Mouse (Mus musculus): ENCODE results near the gene Ipo11. TPM values are rescaled to one million over a fixed set of nuclear protein-coding genes. Genes with fewer than 3 reads are reported as not detected.
"Not testable (repeated sequence)": the region's sequence is repeated elsewhere in the genome, so short reads cannot be mapped to it uniquely, and the experiment has no call there.

Gene Ipo11
- total RNA-seq, 2 experiments from 2014 or later: 15.4 TPM

DNA sequence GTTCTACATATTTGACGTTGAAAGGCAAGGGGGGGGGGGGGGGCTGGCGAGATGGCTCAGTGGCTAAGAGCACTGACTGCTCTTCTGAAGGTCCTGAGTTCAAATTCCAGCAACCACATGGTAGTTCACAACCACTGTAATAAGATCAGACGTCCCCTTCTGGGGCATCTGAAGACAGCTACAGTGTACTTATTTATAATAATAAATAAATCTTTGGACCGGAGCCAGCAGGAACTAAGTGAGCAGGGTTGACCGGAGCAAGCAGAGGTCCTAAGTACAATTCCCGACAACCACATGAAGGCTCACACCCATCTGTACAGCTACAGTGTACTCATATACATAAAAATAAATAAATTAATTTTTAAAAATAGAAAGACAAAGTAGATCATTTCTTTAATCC is 31.6 kb downstream of the Ipo11 start:
- DNase-seq (ENCODE audit: low spot score): not testable (repeated sequence)

GRCm38 (mm10) chr13:106904637-106905036 is 32.1 kb downstream of the Ipo11 start:
- no peak for DNase-seq (ENCODE audit: low spot score)

GRCm38 (mm10) chr13:106894284-106894683 is 42.5 kb downstream of the Ipo11 start:
- DNase-seq (ENCODE audit: low spot score): peak; percentile 7

- no peak for DNase-seq (ENCODE audit: low spot score)
Observed at GRCm38 (mm10) chr13:106893701-106894100, 43.1 kb downstream of the Ipo11 start.

DNA sequence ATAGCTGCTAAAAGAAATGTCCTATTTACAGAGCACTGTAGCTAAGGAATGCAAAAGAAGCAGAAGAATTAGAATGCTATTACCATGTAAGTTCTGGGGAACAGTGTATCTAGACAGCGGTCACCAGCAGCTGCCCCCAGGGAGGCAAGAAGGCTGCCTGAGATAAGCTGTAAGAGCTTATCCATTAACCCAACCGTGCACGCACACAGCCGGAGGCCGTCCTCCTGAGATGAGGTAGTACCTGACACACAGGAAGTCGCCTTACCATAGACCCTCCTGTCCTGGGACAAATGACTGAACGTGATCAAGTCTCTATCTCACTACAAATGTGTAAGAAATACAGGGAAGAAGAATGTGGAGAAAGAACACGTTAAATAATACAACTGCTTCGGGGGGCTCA is 43.6 kb downstream of the Ipo11 start:
- no peak for DNase-seq (ENCODE audit: low spot score)

DNA sequence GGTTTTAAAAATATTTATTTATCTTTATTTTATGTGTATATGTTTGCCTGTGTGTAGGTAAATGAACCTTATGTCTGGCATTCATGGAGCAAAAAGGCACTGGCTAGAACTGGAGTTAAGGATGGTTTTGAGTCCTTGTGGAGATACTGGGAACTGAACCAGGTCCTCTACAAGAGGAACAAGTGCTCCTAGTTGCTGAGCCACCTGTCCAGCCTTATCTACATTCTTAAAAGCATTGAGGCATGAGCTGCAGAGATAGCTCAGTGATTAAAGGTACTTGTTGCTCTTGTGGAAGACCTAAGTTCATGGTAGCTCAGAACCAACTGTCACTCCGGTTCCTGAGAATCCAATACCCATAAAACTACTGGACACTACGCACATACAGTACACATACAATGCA is 49.4 kb downstream of the Ipo11 start:
- DNase-seq (ENCODE audit: low spot score): no peak

DNA sequence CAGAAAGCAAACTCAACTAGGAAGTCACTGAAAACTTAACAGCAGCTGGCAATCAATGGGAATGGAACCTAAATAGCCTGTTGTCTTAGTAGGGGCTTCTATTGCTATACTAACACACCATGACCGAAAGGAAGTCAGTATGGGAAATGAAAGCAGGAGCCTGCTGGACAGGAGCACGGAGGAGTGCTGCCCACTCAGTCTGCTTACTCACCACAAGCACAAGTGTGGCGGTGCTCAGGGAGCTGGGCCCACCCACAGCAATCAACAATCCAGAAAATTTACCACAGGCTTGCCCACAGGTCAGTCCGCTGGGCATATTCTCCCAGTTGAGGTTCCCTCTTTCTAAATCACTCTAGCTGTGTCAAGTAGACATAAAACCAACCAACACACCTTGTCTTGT is 52.5 kb downstream of the Ipo11 start:
- no peak for DNase-seq (ENCODE audit: low spot score)

DNA sequence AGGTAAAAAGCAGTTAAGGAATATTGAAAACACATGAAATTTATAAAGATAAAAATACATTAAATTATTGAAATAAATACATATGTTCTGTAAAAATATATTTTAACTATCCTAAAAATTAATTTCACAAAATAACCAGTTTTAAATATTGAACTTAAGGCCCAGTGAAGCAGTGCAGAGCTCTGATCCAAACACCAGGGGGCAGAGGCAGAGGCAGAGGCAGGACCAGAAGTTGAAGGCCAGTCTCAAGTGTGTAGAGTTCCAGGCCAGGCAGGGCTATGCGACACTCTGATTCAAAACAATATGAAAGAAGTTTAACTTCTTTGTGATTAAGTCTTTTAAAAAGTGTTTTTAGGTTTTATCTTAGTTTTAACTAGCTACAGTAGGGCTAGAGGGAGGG is 60.5 kb downstream of the Ipo11 start:
- DNase-seq (ENCODE audit: low spot score): no peak

- DNase-seq (ENCODE audit: low spot score): no peak
Observed at GRCm38 (mm10) chr13:106865547-106865946, 71.2 kb downstream of the Ipo11 start.

DNA sequence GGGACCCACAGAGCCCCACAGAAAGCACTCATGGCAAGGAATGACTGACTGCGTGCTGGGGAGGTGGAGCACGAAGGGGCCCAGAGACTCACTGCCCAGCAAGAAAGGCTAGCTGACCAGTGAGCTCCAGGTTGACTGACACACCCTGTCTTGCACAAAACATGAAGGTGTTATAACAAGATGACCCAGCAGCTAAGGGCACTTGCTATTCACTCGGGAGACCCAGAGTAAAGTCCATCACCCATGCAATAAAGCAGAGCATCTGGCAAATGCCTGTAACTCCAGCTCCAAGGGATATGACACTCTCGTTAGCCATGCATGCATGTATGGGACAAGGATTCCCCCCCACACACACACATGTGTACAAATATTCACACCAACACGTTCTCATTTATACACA is 78.0 kb downstream of the Ipo11 start:
- no peak for DNase-seq (ENCODE audit: low spot score)

GRCm38 (mm10) chr13:106856556-106856955 is 80.2 kb downstream of the Ipo11 start:
- DNase-seq (ENCODE audit: low spot score): no peak

GRCm38 (mm10) chr13:106847534-106847933 is 89.2 kb downstream of the Ipo11 start:
- DNase-seq (ENCODE audit: low spot score): no peak

- no peak for DNase-seq (ENCODE audit: low spot score)
Observed at GRCm38 (mm10) chr13:106844928-106845327, 91.8 kb downstream of the Ipo11 start.

DNA sequence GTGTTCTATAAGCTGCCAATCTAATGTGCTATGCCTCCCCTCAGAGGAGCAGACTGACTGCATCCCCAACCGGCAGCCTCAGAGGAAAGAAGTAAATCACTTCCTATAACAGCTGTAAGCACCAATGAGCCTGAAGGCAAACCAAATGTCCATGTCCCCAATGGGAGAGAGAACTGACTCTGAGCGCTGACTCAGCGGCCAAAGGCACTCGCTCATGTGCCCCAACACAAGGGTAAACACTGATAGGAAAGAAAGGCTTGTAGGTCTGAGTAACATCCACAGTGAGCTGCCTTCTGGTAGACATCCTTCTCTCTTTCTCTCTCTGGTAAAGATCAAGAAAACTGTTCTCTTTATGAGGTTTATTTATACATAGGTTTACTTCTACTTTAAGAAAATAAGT is 94.2 kb downstream of the Ipo11 start:
- no peak for DNase-seq (ENCODE audit: low spot score)

DNA sequence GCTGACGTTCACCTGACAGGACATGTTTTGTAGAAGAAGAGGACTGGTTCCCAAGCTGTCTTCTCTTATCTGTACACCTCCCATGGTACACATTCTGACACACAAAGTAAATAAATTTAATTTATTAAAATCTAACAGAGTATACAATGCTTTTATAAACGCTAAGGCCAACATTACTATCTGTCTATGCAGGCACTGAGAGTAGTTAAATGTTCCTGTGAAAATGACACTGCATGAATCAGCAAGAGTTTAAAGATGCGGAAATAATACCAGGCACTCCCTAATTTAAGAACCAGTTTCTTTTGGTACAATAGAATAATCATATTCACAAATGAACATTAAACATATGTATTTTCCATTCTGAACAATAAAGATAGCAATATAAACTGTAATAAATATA is 98.0 kb downstream of the Ipo11 start:
- DNase-seq (ENCODE audit: low spot score): no peak

GRCm38 (mm10) chr13:106836527-106836879 is 100.3 kb downstream of the Ipo11 start:
- no peak for DNase-seq (ENCODE audit: low spot score)

- DNase-seq (ENCODE audit: low spot score): peak; percentile 26
Observed at GRCm38 (mm10) chr13:106835844-106836526, 100.8 kb downstream of the Ipo11 start.

DNA sequence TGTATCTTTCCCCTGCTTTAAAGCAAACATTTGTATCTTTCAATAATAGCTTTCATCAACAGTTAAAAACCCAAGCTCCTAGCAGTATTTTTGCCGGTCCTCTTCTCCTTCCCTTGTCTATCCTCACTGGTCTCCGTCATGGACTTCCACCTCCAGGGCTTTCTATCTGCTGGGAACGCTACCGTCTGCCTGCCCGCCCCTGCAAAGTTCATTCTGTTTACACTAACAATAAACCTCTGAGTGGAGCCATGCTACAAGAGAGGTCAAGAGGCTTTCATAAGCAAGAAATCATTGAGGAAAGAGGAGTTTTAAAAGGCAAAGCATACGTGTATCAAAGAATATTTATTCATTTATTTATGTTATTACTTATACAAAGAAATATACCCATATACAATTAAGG is 106.7 kb downstream of the Ipo11 start:
- DNase-seq (ENCODE audit: low spot score): no peak

DNA sequence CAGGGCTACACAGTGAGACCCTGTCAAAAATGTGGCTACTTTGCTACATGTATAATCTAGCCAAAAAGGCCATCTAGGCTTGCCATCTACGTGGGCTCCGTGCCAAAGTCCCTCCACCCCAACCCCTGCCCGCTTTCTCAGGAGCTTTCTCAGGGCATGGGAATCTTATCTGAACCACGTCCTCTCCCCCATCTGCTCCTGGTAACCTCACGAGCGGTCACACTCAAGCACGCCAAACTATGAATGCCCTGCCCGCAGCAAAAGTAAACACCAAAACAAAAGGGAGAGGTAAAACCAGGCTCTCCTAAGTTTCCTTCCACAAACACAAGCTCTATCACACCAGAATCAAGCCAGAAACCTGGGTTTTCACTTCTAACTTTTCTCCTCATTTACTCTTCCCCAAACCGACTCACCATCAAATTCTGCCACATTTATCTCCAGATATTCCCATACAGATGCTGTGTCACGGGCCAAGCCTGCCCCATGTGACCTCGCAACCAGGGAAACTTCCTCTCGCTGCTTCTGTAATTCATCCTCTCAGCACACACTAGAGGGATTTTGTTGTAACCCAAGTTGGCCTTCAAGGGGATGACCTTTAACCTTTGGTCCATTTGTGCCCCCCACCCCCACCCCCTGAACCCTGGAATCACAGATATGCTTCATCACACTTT is 107.3 kb downstream of the Ipo11 start:
- DNase-seq (ENCODE audit: low spot score): no peak

DNA sequence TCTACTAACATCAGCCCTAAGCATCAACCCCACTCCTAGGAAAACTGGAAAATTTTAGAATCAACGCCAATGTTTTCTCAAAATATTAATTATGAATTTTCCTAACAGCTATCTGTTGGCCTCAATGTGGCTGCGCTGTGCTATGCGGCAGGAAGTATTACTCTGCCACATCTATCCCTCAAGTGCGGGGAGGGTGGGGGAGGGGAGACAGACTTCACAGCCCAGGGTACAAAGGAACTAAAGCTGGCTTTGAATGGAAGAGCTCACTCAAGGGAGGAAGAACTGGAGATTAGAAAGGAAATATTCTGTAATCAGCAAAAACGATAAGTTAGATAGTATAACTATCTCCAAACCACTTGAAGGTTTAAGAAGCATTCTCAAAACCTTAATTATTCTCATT is 111.1 kb downstream of the Ipo11 start:
- DNase-seq (ENCODE audit: low spot score): no peak

DNA sequence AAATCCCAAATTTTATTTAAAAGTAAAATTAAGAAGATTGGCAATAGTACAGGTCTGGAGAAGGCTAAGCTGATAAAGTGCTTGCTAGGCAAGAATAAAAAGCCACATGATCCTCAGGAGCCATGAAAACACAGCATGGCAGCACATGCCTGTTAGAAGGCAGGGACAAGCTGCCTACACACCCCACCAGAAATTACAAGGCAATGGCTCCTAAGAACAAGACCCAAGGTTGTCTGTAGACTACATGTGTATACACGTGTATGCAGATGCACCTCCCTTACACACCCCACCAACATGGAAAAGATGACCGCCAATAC is 112.9 kb downstream of the Ipo11 start:
- no peak for DNase-seq (ENCODE audit: low spot score)

GRCm38 (mm10) chr13:106823121-106823874 is 113.5 kb downstream of the Ipo11 start:
- no peak for DNase-seq (ENCODE audit: low spot score)

DNA sequence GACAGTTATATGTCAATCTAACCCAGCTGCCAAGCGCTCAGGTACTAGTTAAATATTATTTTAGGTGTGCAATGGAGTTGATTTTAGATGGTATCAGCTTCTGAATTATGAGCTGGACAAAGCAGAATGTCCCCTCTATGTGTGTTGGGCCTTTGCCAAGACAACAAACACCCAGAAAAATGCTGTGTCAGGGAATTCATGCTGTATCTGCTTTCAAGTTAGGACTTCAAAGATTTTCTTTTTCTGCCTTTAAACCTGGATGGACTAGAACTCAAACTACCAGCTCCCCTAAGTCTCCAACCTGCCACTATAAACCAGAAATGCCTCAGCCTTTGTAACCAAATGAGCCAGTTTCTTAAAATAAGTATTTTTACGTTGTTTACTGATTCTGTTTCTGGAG is 116.6 kb downstream of the Ipo11 start:
- DNase-seq (ENCODE audit: low spot score): no peak

Data from gastrocnemius, adult 18-20 months (tissue).